Mouse (Mus musculus) heart, postnatal 0 days (tissue): ENCODE measurements around the gene Trove2.

Experiments
- CTCF ChIP-seq: IDR thresholded peaks from 2 replicates; pipeline ENCODE4 v1.5.1; 2016; ENCODE audit warnings: antibody characterized with exemption, control low read depth, low read depth
- EP300 ChIP-seq: IDR thresholded peaks from 2 replicates; pipeline ENCODE4 v1.6.1; 2016; ENCODE audit warnings: antibody characterized with exemption, low read depth

GRCm38 (mm10) chr1:143707006-143707405, 69.9 kb downstream of the Trove2 start:
- TF ChIP-seq CTCF (no peak), EP300 (no peak)
